In the genomic region with DNA sequence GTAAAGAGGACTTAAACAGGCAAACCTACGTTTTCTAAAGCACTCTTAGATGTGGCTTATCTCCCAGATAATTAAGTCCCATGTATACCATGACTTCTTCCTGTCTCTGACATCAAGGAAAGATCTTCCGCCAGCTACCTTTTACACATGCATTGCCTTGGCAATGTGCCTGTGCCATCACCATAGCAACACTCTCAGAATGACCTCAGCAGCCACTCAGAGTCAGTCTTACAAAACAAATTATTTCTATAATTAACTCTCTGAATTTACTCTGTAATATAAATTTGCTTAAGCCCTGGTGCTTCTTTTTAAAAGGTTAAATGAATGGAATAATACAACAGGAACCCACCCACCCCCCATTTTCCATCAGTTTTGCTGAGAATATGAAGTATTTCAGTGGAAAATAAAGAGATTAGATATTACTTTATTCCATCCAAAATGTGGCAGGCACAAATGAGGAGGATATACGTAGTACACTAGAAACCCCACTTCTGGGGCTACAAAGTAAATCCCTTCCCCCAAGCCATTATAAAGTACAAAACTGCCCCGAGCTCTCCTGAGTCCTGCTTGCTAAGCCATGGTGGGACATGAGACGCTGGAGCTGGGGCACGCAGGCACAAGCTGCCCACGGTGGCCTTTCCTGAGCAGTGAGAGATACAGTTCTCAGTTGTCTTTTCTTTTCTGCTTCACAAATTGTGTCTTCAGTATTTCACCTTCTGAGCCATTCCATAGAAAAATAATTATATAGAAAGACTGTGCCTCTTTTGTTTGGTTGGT, we compare ENCODE assay signal across 8 mouse cellular contexts.
DNase-seq lines count a peak whose midpoint lies in the region; ATAC-seq and TF ChIP-seq lines count a peak whose summit lies in the region.

No protein-coding gene starts in this region.

- peaks cover 13% of the 10 kb centered on the region; the same call in 1 of the 2 replicates for H3K4me1 ChIP-seq in liver, embryonic 11.5 days (replicated peaks; ENCODE audit: control insufficient read depth, insufficient read depth, low read length)
- peaks cover 22% of the 10 kb centered on the region for H3K4me1 ChIP-seq in forebrain, postnatal 0 days (ENCODE audit: insufficient read depth)
- H3K4me1 ChIP-seq in kidney, embryonic 15.5 days, result peaks cover 50% of the 10 kb centered on the region
- peaks cover 31% of the 10 kb centered on the region for H3K4me1 ChIP-seq in lung, embryonic 16.5 days (replicated peaks; ENCODE audit: control insufficient read depth, insufficient read depth, low read length)

- no peak for TF ChIP-seq CTCF in forebrain, postnatal 0 days (IDR thresholded peaks at IDR 0.05; ENCODE audit: low read depth)

- ATAC-seq in liver, embryonic 11.5 days (replicated peaks; ENCODE audit: low FRiP score), result no peak
- peak; percentile 70 for ATAC-seq in forebrain, postnatal 0 days
- ATAC-seq in kidney, embryonic 15.5 days (replicated peaks; ENCODE audit: low FRiP score), result no peak
- peak; percentile 59 for ATAC-seq in lung, embryonic 16.5 days (ENCODE audit: low read depth)

- no peak overlapping the region for H3K4me3 ChIP-seq in liver, embryonic 11.5 days (ENCODE audit: low read depth, low read length)
- H3K4me3 ChIP-seq in forebrain, postnatal 0 days (ENCODE audit: low read depth, low read length), result no peak overlapping the region
- H3K4me3 ChIP-seq in kidney, embryonic 15.5 days (replicated peaks), result no peak overlapping the region
- H3K4me3 ChIP-seq in lung, embryonic 16.5 days (ENCODE audit: low read length), result no peak overlapping the region

- H3K4me2 ChIP-seq in liver, embryonic 11.5 days, result no peak overlapping the region
- 0 out of 2 replicates have a peak overlapping the region, but pooled peaks have one; percentile 6 for H3K4me2 ChIP-seq in forebrain, postnatal 0 days (ENCODE audit: low read depth)
- peak overlapping the region; percentile 7; the same call in 1 of the 2 replicates for H3K4me2 ChIP-seq in kidney, embryonic 15.5 days
- no peak overlapping the region for H3K4me2 ChIP-seq in lung, embryonic 16.5 days (ENCODE audit: low read depth, low read length)

- no peak overlapping the region for H3K9ac ChIP-seq in liver, embryonic 11.5 days (ENCODE audit: low read depth, low read length)
- H3K9ac ChIP-seq in forebrain, postnatal 0 days, result no peak overlapping the region; the same call in 1 of the 2 replicates
- H3K9ac ChIP-seq in kidney, embryonic 15.5 days, result no peak overlapping the region
- H3K9ac ChIP-seq in lung, embryonic 16.5 days (ENCODE audit: low read length), result no peak overlapping the region

- H3K27me3 ChIP-seq in liver, embryonic 11.5 days (replicated peaks; ENCODE audit: control insufficient read depth, insufficient read depth, low read length), result no peaks in the 10 kb centered on the region
- no peaks in the 10 kb centered on the region for H3K27me3 ChIP-seq in forebrain, postnatal 0 days (ENCODE audit: insufficient read depth, low read length)
- H3K27me3 ChIP-seq in kidney, embryonic 15.5 days, result no peaks in the 10 kb centered on the region
- no peaks in the 10 kb centered on the region for H3K27me3 ChIP-seq in lung, embryonic 16.5 days (ENCODE audit: control insufficient read depth, insufficient read depth, low read depth, low read length)

- no peaks in the 10 kb centered on the region for H3K36me3 ChIP-seq in liver, embryonic 11.5 days (ENCODE audit: control insufficient read depth, insufficient read depth, low read length)
- no peaks in the 10 kb centered on the region; the same call in 1 of the 2 replicates for H3K36me3 ChIP-seq in forebrain, postnatal 0 days (ENCODE audit: insufficient read depth)
- peaks cover 3% of the 10 kb centered on the region; the same call in 1 of the 2 replicates for H3K36me3 ChIP-seq in kidney, embryonic 15.5 days
- H3K36me3 ChIP-seq in lung, embryonic 16.5 days (ENCODE audit: control insufficient read depth, insufficient read depth, low read length), result 0 out of 2 replicates have a peak, but pooled peaks cover 2% of the 10 kb centered on the region

- WGBS in liver, embryonic 11.5 days, result 77% methylated on average over 7 of the region's 7 CpGs
- WGBS in forebrain, postnatal 0 days, result 14% methylated on average over 7 of the region's 7 CpGs
- 64% methylated on average over 7 of the region's 7 CpGs for WGBS in kidney, embryonic 15.5 days
- WGBS in lung, embryonic 16.5 days, result 31% methylated on average over 7 of the region's 7 CpGs

- intact Hi-C loops in gastrocnemius, postnatal 36 days (cut with DNase I), result no loop called here

- DNase-seq in liver, result peak; percentile 29
- DNase-seq in liver, embryonic 11.5 days (ENCODE audit: low spot score), result no peak
- DNase-seq in adrenal gland, postnatal 36 days, result peak; percentile 79 to 88
- peak; percentile 70 for DNase-seq in forebrain, postnatal 0 days
- DNase-seq in right cerebral cortex, adult 2 months (ENCODE audit: low spot score in 2 of 2), result peak; percentile 74 to 87
- no peak for DNase-seq in gastrocnemius, postnatal 36 days

- H3K9me3 ChIP-seq in liver, embryonic 11.5 days (ENCODE audit: control insufficient read depth, low read length), result no peaks in the 10 kb centered on the region
- H3K9me3 ChIP-seq in forebrain, postnatal 0 days (ENCODE audit: low read length), result no peaks in the 10 kb centered on the region
- no peaks in the 10 kb centered on the region for H3K9me3 ChIP-seq in kidney, embryonic 15.5 days (replicated peaks)
- no peaks in the 10 kb centered on the region for H3K9me3 ChIP-seq in lung, embryonic 16.5 days (ENCODE audit: control insufficient read depth, low read length)

- H3K27ac ChIP-seq in liver, embryonic 11.5 days (ENCODE audit: low read depth, low read length), result no peak overlapping the region
- H3K27ac ChIP-seq in forebrain, postnatal 0 days (ENCODE audit: low read depth, low read length), result no peak overlapping the region
- peak overlapping the region; percentile 74 for H3K27ac ChIP-seq in kidney, embryonic 15.5 days
- H3K27ac ChIP-seq in lung, embryonic 16.5 days (ENCODE audit: low read length), result peak overlapping the region; percentile 69

Comparison
In these comparisons a context has a peak if more than half of its experiments do, and no peak if none do; other contexts are left out.
1. DNase-seq: peak in liver (single experiment), adrenal gland, postnatal 36 days (2 of 2), forebrain, postnatal 0 days (single experiment) and right cerebral cortex, adult 2 months (2 of 2); none in liver, embryonic 11.5 days (single experiment) and gastrocnemius, postnatal 36 days (0 of 2).
2. ATAC-seq: peak in forebrain, postnatal 0 days (single experiment) and lung, embryonic 16.5 days (single experiment); none in liver, embryonic 11.5 days (single experiment) and kidney, embryonic 15.5 days (single experiment).
3. H3K27ac ChIP-seq: peak in kidney, embryonic 15.5 days (single experiment) and lung, embryonic 16.5 days (single experiment); none in liver, embryonic 11.5 days (single experiment) and forebrain, postnatal 0 days (single experiment).
4. H3K4me2 ChIP-seq: peak in forebrain, postnatal 0 days (single experiment) and kidney, embryonic 15.5 days (single experiment); none in liver, embryonic 11.5 days (single experiment) and lung, embryonic 16.5 days (single experiment).